Mouse (Mus musculus) macrophage (primary cell): ENCODE results near the gene Dcaf12. TPM values are rescaled to one million over a fixed set of nuclear protein-coding genes. Genes with fewer than 3 reads are reported as not detected.

ENCODE experiments used
- H3K27ac ChIP-seq: fragments of 350-480 bp; formaldehyde crosslinking; 2 replicates; pipeline ENCODE4 v1.9.0; 2021
- H3K36me3 ChIP-seq: fragments of 350-480 bp; formaldehyde crosslinking; 2 replicates; pipeline ENCODE4 v1.9.0; 2021; ENCODE audit errors: inconsistent target
- H3K4me3 ChIP-seq: fragments of 350-480 bp; formaldehyde crosslinking; 2 replicates; pipeline ENCODE4 v1.9.0; 2021; ENCODE audit errors: inconsistent target
- H3K79me2 ChIP-seq: fragments of 350-480 bp; formaldehyde crosslinking; 2 replicates; pipeline ENCODE4 v1.9.0; 2021; ENCODE audit errors: inconsistent target
- WGBS: methylation state at CpG from one replicate; pipeline ENCODE4 v1.1.7; 2026; ENCODE audit warnings: inconsistent platforms; ENCODE audit not compliant: missing documents; 5-methylcytosine and 5-hydroxymethylcytosine counted together
- polyA plus RNA-seq: library from polyadenylated mRNA; stranded (reverse); fragments of 250-400 nt; gene quantifications from 3 replicates; pipeline ENCODE4 v1.2.4, GENCODE M21; 2018; ENCODE audit warnings: inconsistent platforms

Gene Dcaf12
- polyA plus RNA-seq, 1 experiment from 2014 or later, result 21.0 TPM

- no peak overlapping the region for H3K27ac ChIP-seq
- no peak overlapping the region for H3K4me3 ChIP-seq
- 96% methylated on average over 2 of the region's 2 CpGs for WGBS
- peaks cover 73% of the 10 kb centered on the region for H3K79me2 ChIP-seq
- H3K36me3 ChIP-seq, result peaks cover 6% of the 10 kb centered on the region; the same call in 1 of the 2 replicates
These were observed 69.3 kb downstream of the Dcaf12 start for GRCm38 (mm10) chr4:41245408-41245807.

Other genes with a start within 250 kb of the Dcaf12 start
- gene Aqp3, start 216.7 kb downstream of the Dcaf12 start, polyA plus RNA-seq, result not detected in 3 replicates
- gene Nol6, start 190.4 kb downstream of the Dcaf12 start, polyA plus RNA-seq, result 10.8 to 26.0 TPM (median 11.8 TPM) in 3 replicates
- gene Ube2r2, start 179.1 kb downstream of the Dcaf12 start, polyA plus RNA-seq, result 40.3 to 90.8 TPM (median 50.7 TPM) in 3 replicates
- 22.7 to 69.9 TPM (median 33.5 TPM) in 3 replicates for gene Ubap2, start 39.7 kb downstream of the Dcaf12 start, polyA plus RNA-seq
- gene Ubap1, start 34.1 kb upstream of the Dcaf12 start, polyA plus RNA-seq, result 39.6 to 73.7 TPM (median 49.5 TPM) in 3 replicates
- 1.0 to 3.9 TPM (median 1.4 TPM) in 3 replicates for gene Kif24, start 150.0 kb upstream of the Dcaf12 start, polyA plus RNA-seq
- 26.0 to 42.5 TPM (median 28.9 TPM) in 3 replicates for gene Nudt2, start 150.3 kb upstream of the Dcaf12 start, polyA plus RNA-seq
- gene AI464131, start 188.2 kb upstream of the Dcaf12 start, polyA plus RNA-seq, result 0.10 to 0.13 TPM (median 0.12 TPM) in 3 replicates
- 0.22 TPM in 1 of 3 replicates, not detected in the others for gene 1110017D15Rik, start 202.4 kb upstream of the Dcaf12 start, polyA plus RNA-seq